Mouse (Mus musculus) adrenal gland, adult 8-10 months (tissue): ENCODE data around the gene Hdac4. TPM values are rescaled to one million over a fixed set of nuclear protein-coding genes. Genes with fewer than 3 reads are reported as not detected.

Experiments used
- DNase-seq: peaks from one replicate; pipeline ENCODE4 v3.0.0; 2022
- total RNA-seq, 4 experiments: library from RNA; stranded (reverse); gene quantifications; 2 replicates each; pipeline ENCODE4 v1.2.4; 2022

Gene Hdac4
- total RNA-seq, 4 experiments from 2014 or later, result 94.2 to 128 (median 101) TPM

DNA sequence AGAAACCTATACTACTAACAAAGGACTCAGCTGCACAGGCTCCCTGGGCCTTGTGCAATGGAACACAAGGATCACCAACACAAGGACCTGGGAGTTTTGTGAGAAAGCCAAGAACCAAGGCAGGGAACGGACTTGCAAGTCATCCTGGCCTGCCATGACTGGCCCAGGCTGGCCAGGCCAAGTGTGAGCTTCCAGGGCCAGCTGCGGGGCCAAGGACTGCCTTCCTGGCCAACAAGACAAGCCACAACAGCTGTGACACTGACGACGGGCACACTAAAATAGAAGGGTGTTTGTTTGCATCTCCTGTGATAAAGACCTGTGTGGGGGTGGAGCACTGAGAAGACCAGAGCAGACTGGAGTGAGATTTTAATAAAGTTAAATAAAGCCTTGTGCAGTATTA lies 96.0 kb downstream of the Hdac4 start:
- peak; percentile 77 for DNase-seq

GRCm38 (mm10) chr1:92098456-92098855 lies 97.0 kb downstream of the Hdac4 start:
- no peak for DNase-seq

DNA sequence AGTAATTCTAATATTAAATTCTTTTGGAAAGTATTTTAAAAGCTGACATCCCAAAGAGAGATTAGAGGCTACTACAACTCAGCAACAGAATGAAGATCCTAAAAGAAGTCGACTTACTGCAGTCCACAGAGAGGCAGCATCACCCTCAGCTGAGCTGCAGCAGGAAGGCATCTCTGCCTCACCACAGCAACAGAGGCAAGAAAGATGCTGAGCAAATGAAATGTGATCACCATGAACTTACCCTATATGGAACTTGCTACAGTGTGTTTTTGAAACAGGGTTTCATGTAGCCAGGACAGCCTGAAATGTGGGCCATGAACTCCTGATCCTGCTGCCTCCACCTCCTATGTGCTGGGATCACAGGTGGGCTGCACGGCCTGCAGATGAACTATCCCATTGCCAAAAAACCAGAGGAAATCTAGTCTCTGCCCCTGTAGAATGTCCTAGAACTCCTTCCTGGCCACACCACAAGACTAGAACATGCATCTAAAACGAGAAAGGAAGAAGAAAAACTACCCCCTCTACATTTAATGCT lies 98.4 kb downstream of the Hdac4 start:
- DNase-seq, result no peak

GRCm38 (mm10) chr1:92092286-92092685 lies 103.2 kb downstream of the Hdac4 start:
- peak; percentile 76 for DNase-seq

DNA sequence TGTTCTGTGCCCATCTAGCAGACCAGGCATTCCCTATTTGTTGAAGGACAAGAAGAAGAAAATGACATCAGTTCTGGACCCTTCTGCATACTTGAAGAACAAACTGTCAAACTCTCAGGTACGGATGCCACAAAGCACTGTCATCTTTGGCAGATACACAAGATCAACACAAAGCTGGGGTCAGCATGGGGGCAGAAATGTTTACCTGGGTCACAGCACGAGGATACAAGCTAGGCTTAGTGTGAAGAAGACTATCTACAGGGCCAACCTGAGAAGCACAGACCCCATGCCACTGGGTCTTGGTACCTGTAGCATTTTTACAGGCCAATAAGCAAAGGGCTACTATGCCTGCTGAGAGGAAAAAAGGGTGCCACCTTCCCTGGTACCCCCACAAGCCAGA lies 107.7 kb downstream of the Hdac4 start:
- DNase-seq, result no peak

GRCm38 (mm10) chr1:92087343-92087742 lies 108.2 kb downstream of the Hdac4 start:
- no peak for DNase-seq

GRCm38 (mm10) chr1:92086841-92087240 lies 108.7 kb downstream of the Hdac4 start:
- DNase-seq, result peak; percentile 50

GRCm38 (mm10) chr1:92086277-92086813 lies 109.2 kb downstream of the Hdac4 start:
- DNase-seq, result no peak

GRCm38 (mm10) chr1:92084738-92085137 lies 110.8 kb downstream of the Hdac4 start:
- no peak for DNase-seq

DNA sequence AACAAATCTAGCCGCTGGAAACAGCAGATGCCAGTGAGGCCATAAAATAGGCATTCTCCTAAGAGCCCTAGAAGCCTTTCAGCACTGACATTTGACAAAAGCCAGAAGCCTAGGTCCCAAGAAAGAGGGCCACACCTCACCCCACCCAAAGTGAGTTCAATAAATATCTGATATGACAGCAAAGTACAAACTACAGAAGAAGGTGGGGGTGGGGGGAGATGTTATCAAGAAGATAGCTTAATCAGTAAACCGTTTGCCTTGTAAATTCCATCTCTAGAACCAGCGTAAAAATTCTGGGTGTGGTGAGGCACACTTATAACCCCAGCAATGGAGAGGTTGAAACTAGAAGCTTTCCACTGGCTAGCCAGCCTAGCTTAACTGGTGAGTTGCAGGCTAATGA lies 111.5 kb downstream of the Hdac4 start:
- DNase-seq, result no peak

GRCm38 (mm10) chr1:92082837-92083541 lies 112.5 kb downstream of the Hdac4 start:
- no peak for DNase-seq

GRCm38 (mm10) chr1:92082156-92082836 lies 113.2 kb downstream of the Hdac4 start:
- no peak for DNase-seq

DNA sequence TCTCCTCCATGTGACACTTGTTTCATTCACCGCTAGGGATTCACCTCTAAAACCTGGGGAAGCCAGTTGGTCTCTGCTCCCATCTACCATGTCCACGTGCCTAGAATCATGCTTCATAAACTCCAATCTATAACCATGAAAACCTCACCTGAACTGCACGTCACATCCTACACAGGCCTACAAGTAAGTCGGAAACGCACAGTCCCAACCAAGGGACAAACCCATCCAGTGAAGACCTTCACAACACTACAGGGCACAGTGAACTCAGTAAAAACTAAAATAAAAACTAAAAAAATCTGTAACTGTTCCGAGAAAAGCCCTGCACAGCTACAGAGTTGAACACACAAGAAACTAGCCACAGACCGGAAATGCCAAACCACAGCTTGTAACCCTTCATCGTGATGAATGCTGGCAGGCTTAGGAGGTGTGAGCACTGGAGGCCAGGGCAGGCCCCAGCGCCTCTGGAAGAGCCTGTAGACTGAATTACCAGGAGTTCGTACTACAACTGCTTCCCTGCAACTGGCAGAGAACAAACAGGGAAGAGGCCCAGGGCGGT lies 115.4 kb downstream of the Hdac4 start:
- DNase-seq, result no peak

DNA sequence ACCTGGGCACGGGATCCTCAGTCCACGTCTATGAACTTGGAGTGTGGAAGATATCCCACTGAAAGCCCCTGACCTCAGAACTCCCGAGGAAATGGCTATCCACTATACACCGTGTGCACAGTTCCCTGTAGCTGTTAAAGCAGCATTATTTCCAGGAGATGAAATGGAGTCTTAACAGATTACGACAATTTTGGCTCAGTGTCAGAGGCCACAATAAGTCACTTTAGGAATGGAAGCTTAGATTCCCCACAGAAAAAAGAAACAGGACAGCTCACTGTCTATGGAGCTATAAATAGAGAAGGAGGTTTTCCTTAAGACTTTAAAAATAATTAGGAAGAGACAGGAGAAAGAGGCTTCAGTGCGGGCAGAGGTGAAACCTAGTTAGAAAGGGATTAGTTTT lies 120.2 kb downstream of the Hdac4 start:
- DNase-seq, result no peak

DNA sequence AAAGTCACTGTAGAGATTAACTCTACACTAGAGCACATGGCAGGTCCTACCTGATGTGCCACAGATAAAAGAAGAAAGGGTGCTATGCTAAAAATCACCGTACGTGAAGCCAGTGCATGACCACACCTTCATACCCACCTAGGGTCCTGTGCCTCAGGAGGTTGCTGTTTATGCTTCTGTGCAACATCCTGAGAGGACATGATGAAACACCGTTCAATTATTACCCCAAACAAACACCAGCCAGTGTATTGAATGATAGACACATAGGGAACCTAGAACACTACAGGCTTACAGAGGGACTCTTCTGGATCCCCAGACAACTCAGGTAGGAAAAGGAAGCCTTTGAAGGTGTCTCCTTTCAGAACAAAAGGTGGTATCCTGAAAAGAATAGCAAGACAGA lies 120.8 kb downstream of the Hdac4 start:
- DNase-seq, result no peak

DNA sequence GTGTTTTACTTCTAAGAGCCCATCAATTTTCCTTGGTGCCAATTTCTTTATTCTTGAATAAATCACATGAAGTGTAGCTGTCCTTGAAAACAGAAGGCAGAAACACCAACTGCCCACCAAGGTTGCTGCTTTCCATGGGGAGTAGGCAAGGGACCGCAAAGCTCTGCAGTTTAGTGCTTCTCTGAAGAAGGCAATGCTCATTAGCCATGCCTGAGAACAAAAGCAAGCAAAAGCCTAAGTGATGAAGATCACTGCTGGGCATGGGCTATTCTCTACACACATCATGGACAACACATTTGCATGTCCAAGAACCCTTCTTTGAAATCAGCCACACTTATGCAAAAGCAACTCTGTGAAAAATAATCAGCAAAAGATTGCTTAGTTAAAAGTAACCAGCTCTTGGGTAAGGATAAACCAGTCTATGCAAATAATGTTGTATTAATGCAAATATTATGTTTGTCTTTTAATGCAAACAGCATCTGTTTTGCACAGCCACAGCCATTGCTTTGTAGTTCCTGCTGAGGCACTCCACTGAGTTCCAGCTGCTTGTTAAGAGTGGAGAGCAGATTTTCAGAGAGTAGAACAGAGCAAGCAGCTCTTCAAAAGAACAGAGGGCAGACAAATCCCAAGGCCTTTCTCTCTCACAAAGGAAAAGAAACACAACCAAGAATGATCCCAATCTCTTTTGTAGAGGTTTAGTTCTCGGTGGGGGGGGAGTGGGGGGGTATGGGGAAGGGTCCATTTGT lies 125.4 kb downstream of the Hdac4 start:
- no peak for DNase-seq

DNA sequence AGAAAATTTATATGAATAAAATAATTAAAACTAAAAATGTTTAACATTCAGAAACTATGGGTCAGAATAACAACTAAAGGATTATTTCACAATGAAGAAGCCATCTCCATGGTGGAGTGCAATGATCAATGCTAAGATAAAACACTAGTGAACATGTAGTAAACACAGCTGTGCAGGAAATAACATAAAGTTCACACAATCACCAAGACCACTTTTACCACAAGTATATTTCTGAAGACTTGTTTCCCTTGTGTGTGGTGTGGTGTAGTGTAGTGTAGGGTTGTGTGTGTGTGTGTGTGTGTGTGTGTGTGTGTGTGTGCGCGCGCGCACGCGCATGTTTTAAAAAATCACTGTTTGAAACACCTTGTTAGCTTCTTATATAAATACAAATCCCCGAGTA lies 126.0 kb downstream of the Hdac4 start:
- no peak for DNase-seq

GRCm38 (mm10) chr1:92064307-92064706 lies 131.2 kb downstream of the Hdac4 start:
- DNase-seq, result no peak

DNA sequence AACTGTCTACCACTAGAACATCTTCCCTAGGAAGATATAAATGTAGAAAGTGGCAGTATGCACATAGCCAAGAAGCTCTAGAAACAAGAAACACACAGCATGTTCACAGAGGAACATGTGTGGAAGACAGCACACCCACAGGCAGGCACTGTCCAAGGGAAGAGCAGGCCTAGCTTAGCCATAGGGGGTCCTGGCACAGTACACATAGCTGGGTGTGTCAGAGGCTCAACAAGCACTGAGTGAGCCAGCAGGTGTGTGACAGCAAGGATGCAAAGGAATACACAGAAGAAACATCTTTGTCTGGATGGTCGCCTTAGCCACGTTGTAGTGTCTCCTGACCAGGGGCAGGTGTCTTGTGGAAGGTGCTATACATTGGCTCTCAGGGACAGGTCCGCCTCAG lies 132.2 kb downstream of the Hdac4 start:
- DNase-seq, result no peak

DNA sequence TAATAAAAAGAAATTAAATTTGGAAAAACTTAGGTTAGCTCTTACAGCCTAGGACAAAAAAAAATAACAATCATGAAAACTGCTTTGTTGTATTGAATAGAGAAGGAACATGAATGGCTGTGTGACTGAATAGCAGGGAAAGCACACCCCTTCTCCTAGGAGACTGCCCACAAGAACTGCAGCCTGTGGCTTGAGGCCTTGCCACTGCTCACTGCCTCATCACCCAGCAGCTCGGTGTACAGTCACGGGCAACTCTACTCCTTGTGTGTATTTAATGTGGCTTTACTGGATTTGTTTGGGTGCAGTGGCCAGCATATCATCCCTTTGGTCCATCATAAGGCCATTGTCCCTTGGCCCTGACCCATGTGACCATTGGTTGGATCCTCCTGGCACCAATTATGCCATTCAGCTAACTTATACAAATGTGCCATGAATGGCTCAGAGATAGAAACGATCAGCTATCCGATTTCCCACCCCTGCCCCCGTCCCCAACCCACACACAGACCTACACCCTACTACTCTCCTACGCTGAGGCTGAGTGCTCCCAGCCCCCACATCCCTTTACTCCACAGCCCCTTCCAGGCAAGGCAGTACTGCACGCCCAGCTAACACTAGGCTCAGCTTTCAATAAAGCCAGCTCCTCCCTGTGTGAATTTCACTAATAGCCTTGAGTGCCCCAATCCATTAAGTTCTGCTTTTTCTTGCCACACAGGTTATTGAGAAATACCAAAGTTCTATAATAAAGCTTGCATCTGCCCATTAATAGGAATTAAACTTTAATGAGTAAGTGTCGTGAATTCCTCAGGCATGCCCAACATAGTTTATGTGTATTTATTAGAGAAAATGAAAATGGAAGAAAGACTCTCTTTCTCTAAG lies 134.1 kb downstream of the Hdac4 start:
- no peak for DNase-seq

- no peak for DNase-seq
These were observed 134.9 kb downstream of the Hdac4 start for GRCm38 (mm10) chr1:92060532-92061064.
